Mouse (Mus musculus): ENCODE measurements around the gene Pou3f1.

Gene Pou3f1

GRCm38 (mm10) chr4:124656518-124656853 lies at the start of gene Pou3f1:
Gene Pou3f1, plus strand, starts transcription at chr4:124656807.
- no peak for DNase-seq (ENCODE audit: low read depth, low spot score)

- no peak for DNase-seq (ENCODE audit: low read depth, low spot score)
Observed at GRCm38 (mm10) chr4:124607166-124607565, 49.4 kb upstream of the Pou3f1 start.

- no peak for DNase-seq (ENCODE audit: low read depth, low spot score)
Observed at GRCm38 (mm10) chr4:124610066-124610465, 46.5 kb upstream of the Pou3f1 start.

- DNase-seq (ENCODE audit: low read depth, low spot score), result no peak
Observed at GRCm38 (mm10) chr4:124610703-124611102, 45.9 kb upstream of the Pou3f1 start, which contains the start of gene 3100002H09Rik. Gene 3100002H09Rik, minus strand, starts transcription at chr4:124610803.

- no peak for DNase-seq (ENCODE audit: low read depth, low spot score)
Observed at GRCm38 (mm10) chr4:124611768-124612167, 44.8 kb upstream of the Pou3f1 start.

- DNase-seq (ENCODE audit: low read depth, low spot score), result peak; percentile 18
Observed at GRCm38 (mm10) chr4:124614189-124614588, 42.4 kb upstream of the Pou3f1 start.

GRCm38 (mm10) chr4:124615406-124615960 lies 41.1 kb upstream of the Pou3f1 start:
- DNase-seq (ENCODE audit: low read depth, low spot score), result no peak

GRCm38 (mm10) chr4:124615986-124616385 lies 40.6 kb upstream of the Pou3f1 start:
- DNase-seq (ENCODE audit: low read depth, low spot score), result no peak

- DNase-seq (ENCODE audit: low read depth, low spot score), result no peak
Observed at GRCm38 (mm10) chr4:124616636-124617035, 40.0 kb upstream of the Pou3f1 start.

GRCm38 (mm10) chr4:124618599-124618998 lies 38.0 kb upstream of the Pou3f1 start:
- DNase-seq (ENCODE audit: low read depth, low spot score), result no peak

- DNase-seq (ENCODE audit: low read depth, low spot score), result no peak
Observed at GRCm38 (mm10) chr4:124621406-124621805, 35.2 kb upstream of the Pou3f1 start.

- no peak for DNase-seq (ENCODE audit: low read depth, low spot score)
Observed at GRCm38 (mm10) chr4:124622566-124622965, 34.0 kb upstream of the Pou3f1 start.

- DNase-seq (ENCODE audit: low read depth, low spot score), result no peak
Observed at GRCm38 (mm10) chr4:124624111-124624581, 32.5 kb upstream of the Pou3f1 start.

GRCm38 (mm10) chr4:124626836-124627235 lies 29.8 kb upstream of the Pou3f1 start:
- DNase-seq (ENCODE audit: low read depth, low spot score), result no peak

GRCm38 (mm10) chr4:124631456-124631855 lies 25.2 kb upstream of the Pou3f1 start:
- no peak for DNase-seq (ENCODE audit: low read depth, low spot score)

GRCm38 (mm10) chr4:124632856-124633255 lies 23.8 kb upstream of the Pou3f1 start:
- no peak for DNase-seq (ENCODE audit: low read depth, low spot score)

GRCm38 (mm10) chr4:124633281-124633680 lies 23.3 kb upstream of the Pou3f1 start:
- no peak for DNase-seq (ENCODE audit: low read depth, low spot score)

GRCm38 (mm10) chr4:124639715-124640114 lies 16.9 kb upstream of the Pou3f1 start:
- DNase-seq (ENCODE audit: low read depth, low spot score), result no peak

- no peak for DNase-seq (ENCODE audit: low read depth, low spot score)
Observed at GRCm38 (mm10) chr4:124643859-124644258, 12.7 kb upstream of the Pou3f1 start.

GRCm38 (mm10) chr4:124644974-124645433 lies 11.6 kb upstream of the Pou3f1 start:
- DNase-seq (ENCODE audit: low read depth, low spot score), result no peak

- DNase-seq (ENCODE audit: low read depth, low spot score), result no peak
Observed at GRCm38 (mm10) chr4:124646591-124646990, 10.0 kb upstream of the Pou3f1 start.

- DNase-seq (ENCODE audit: low read depth, low spot score), result no peak
Observed at GRCm38 (mm10) chr4:124647909-124648308, 8.7 kb upstream of the Pou3f1 start.

- DNase-seq (ENCODE audit: low read depth, low spot score), result no peak
Observed at GRCm38 (mm10) chr4:124652886-124653285, 3.7 kb upstream of the Pou3f1 start.

Data from WW6 (cell line).